Mouse (Mus musculus) cerebellum, adult 18-20 months (tissue): ENCODE measurements around the gene Pfn2.

ENCODE experiments used
- DNase-seq, 2 experiments: peaks; one replicate each; pipeline ENCODE4 v3.0.0; 2021

Pfn2 gene

DNA sequence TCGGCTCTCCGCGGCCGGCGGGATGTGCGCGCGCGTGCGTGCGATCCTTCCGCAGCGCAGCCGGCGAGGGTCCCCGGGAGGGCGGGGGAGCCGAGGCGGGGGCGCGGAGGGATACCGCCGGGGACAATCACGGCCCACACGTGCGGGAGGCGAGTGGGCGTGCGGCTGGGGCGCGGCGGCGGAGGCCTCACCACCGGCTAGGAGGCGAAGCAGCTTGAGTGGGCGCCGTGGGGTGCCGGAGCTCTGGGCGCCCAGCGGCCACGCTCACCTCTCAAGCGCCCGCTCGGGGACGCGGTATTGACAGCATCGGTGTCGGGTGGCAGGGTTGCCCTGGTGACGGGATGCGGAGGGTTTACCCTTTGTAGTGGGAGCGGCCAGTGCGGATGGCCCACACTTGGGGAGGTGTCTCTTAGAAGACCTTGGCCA, at the start of gene Pfn2:
TSS of gene Pfn2 (minus strand) at position 320 of the 426 bp plus-strand sequence.
- DNase-seq: peak; percentile 74 to 87

DNA sequence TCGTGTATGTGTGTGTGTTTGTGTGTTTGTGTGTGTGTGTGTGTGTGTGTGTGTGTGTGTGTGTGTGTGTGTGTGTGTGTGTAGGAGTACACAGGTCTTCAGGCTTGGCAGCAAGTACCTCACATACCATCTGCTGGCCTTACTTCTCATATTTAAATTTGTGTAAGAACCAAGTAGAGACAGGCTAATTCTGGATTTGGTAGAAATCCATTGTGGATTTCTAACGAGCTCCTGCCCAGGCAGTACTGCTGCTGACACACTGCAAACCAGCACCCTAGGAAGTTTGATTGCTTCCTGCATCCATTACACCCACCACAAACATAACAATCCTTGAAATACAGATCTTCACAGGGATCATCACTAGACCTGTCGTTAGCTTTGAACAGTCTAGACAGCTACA, 35.1 kb upstream of the Pfn2 start:
- DNase-seq: no peak

DNA sequence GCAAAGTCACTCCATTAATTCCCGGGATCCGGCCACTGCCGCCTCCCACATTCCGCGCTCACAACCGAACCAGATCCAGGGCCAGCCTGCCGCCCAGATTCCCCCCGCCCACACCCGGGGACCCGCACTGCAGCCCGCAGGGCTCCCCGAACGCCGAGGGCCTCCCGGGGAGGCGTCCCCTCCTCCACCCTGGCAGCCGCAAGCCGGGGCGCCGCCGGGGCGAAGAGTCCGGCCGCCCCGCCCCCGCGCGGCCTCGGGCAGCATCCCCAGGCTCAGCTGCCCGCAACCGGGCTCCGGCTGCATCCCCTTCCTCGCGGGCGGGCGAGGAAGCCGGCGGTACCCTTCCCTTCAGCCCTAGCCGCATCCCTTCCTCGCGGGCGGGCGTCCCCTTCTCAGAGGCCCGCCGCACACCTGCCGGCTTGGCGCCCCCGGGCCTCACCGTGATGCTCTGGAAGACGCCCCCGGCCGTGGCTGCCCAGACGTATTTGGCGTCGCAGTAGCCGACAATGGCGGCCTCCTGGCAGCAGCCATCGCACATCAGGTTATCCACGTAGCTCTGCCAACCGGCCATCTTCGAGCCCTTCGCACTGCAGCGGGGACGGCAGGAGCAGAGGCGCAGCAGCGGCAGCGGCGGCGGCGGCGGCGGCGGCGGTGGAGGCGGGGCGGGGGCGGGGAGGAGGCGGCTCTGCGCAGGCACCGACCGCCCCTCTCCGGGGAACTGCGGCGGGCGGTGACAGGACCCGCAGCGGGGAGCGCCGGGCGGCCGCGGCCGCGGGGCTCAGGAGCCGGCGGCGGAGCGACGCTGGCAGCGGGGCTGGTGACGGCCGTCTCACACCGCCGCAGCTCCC, 743 bp downstream of the Pfn2 start:
- DNase-seq: peak; percentile 62 to 78

DNA sequence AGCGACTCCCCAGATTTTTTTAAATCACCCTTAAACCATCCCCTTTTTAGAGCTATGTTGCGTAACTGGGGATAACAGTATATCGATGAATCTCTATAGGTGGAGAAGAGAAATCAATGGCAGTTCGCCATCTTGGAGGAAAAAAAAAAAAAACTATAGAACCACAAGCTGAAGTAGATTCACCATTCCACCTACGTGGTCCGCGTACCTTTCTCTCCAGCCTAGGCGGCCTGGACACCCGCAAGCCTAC, 1.3 kb downstream of the Pfn2 start:
- DNase-seq: no peak

DNA sequence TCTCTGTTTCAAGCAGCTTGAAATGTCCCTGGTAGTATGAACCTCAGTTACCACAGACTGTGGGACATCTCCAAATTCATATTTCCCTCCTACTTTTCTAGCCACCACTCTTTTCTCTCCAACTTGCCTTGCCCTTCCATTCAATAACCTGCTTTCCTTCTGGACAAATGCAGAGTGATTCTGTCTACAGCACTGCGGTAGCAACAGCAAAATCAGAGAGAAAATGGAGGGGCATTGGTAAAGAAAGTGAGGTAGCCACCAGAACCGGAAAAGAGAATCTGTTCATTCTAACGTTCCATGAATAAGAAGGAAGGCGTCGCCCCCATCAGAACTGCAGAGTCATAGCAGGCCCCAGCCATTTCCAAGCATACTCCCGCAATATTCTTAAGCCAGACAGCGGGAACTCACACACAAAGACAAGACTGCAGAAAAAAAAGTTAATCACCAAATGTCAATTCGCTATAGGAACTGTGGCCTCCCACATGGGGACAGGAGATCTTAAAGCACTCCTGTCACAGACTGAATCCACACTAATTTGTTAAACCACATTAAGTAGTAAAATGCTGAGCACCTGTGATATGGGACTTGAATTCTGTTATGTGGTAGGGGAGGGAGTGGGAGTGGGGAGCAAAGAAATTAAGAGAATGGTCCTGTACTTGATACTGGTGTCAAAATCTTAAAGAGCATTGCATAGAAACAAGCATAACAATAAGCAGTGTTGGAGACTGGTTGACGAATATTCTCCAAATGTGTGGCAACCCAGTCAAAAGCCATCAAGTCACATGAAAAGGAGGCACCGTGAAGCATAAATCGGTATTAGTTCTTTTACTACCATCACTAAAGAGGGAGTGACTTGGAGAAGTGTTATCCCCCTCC, 1.9 kb downstream of the Pfn2 start:
- DNase-seq: peak; percentile 36 to 41

DNA sequence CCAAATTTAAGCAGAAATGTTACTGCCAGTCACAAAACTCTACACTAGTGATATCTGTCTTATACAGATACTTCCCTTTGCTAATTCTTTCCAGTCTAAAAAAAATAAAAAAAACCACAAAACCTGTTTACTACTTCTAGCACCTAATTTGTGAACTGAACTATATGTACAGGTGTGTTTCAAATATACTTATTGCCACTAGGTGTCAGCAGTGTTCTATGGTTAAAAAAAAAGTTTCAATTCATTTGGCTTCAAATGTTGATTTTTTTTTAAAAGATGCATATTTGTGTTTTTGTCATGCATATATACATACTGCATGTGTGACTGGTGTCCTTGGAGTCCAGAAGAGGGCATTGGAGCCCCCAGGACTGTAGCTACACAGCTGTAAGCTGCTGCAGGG, 4.1 kb downstream of the Pfn2 start:
- DNase-seq: peak in 1 of 2 experiments; percentile 13

DNA sequence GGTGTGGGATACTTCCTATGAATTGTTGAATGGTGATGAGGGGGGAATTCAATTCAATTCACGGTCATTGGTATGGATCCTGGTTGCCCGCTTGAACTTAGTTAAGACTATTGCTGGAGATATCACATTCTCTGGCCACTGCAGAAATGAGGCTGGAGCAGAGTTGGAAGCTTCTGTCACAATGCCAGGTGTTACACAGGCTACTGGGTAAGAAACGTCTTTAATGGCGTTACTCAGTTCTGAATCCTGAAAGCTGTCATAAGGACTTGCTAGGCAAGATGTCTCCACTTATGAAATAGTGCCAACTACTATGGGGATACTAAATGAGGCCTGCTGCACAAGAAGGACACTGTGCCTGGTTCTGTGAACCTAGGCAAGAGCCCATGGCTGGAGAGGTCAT, 11.0 kb downstream of the Pfn2 start:
- no peak for DNase-seq

DNA sequence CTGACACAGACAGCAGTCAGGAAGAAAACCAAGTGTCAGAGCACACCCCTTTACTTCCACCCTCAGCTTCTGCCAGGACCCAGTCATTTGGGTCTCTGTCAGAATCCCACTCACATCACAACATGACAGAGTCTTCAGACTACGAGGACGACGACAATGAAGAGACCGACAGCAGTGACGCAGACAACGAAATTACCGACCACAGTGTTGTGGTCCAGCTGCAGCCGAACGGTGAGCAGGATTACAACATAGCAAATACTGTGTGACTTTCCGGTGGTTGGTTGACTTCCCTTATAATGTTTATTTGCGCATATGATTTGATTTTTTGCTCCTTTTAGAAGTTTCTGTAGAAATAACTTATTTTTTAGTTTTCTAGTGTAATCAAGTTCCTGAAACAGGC, 14.3 kb downstream of the Pfn2 start:
- DNase-seq: no peak

DNA sequence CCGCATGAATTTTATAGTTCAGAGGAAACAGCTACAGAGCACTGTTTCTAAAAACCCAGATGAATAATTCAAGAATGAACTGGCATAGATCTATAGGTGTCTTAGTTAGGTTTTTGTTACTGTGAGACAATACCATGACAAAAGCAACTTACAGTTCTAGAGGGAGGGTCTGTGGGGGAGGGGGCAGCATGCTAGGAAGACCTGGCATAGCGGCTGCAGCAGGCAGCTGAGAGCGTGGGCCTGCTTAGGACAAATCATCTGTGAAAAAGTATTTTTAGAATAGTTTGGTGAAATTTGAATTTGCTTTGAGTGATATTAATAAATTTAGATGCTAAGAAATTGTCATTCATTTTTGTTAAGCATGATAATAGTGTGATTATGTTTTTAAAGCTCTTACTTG, 22.0 kb downstream of the Pfn2 start:
- no peak for DNase-seq

DNA sequence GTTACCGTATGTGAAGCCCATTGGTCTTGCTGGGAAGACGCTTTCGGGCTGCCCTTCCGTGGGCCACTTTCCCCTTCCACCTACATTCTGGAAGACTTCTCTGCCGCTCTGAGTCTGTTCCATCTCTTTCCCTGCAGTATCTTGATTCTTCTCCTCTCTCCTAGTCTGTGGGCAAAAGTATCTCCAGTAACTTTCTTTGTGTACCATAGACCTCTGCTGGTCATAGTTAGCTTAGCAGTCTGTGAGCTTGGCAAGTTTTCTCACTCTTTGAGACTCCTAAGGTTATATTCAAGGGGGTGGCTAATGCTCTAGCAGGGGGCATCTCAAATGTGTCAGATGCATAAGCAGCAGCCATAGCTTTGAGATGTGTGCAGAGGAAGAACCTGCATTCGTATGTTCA, 32.4 kb downstream of the Pfn2 start:
- DNase-seq: no peak

DNA sequence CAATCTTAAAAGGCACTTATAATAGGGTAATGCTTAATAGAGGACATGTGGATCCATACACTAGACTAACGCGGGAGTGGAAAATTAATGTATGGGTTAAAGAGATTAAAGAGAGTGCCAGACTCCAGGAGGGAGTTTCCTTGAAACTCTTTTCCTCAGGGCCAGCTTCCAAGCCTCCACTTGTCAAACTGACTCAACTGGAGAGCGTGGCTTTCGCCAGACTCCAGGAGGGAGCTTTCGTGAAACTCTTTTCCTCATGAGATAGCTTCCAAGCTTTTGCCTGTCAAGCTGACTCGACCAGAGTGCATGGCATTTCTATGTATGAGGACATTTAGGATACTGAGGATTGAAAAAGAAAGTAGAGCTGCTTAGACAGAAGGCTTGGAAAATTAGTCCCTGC, 52.8 kb downstream of the Pfn2 start:
- DNase-seq: peak in 1 of 2 experiments; percentile 26
